Mouse (Mus musculus): ENCODE measurements at regions not wholly inside any gene's neighbourhood (a gene's known extent, or its start where the extent isn't known, plus 50 kb on each side); places are given as distances from the start of the nearest gene placed in this dataset.

DNA sequence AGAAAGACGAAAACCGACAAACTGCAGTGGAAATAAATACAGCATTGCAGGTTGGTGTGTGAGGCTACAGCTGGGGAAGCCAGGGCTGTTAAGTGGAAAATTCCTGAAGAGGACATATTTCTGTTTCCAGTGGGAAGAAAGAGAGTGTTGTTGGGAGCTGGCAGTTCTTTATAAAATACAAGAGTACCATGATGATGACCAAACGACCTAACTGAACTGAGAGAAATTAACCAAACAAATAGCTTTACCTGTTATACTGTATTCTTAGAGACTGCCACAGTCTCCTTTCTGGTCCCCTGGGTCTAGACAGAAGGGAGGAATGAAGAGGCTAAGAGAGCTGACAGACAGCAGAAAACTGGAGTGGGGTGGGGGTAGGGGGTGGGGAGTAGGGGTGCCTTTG is 517.9 kb downstream of the Nyap2 start:
- TF ChIP-seq GATA1 (IDR thresholded peaks at IDR 0.05; ENCODE audit: borderline replicate concordance, low read length): no peak
- TF ChIP-seq FLI1 (IDR thresholded peaks at IDR 0.05; ENCODE audit: low read length): no peak
